ENCODE assay signal across 17 mouse cellular contexts in the genomic region with DNA sequence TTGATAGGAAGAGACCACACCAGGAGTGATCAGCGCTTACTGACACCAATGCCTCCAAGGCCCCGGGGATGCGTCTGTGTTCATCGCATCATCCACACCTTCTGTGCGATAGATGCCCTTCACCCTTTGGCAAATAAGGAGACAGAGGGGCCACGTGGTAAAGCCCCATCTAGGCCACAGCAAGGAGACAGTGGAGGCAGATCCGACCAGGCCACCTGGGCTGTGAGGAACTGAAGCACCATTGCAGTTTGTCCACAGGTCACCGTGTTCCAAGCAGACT. TPM values are rescaled to one million over a fixed set of nuclear protein-coding genes. Genes with fewer than 3 reads are reported as not detected.
DNase-seq lines count a peak whose midpoint lies in the region; ATAC-seq lines count a peak whose summit lies in the region.
"Had no signal": no experiment of that assay in that cellular context is flagged by ENCODE, and none has a peak within 500 bp of the region (broad histone marks: within the 10 kb centered on the region; RNA-seq: fewer than 3 reads in every experiment).

No protein-coding gene starts in this region.

- no peaks in the 10 kb centered on the region for H3K36me3 ChIP-seq in heart, embryonic 10.5 days
- H3K36me3 ChIP-seq in kidney, embryonic 16.5 days (ENCODE audit: insufficient read depth, low read length): no peaks in the 10 kb centered on the region
- H3K36me3 ChIP-seq: G1E; limb, embryonic 13.5 days had no signal

- intact Hi-C loops in heart, postnatal 14 days (cut with DNase I): no loop called here

- no peak overlapping the region for H3K9ac ChIP-seq in kidney, embryonic 16.5 days (replicated peaks; ENCODE audit: low read length)
- H3K9ac ChIP-seq: limb, embryonic 13.5 days; liver, embryonic 14.5 days had no signal

- no peaks in the 10 kb centered on the region for H3K9me3 ChIP-seq in heart, embryonic 10.5 days
- H3K9me3 ChIP-seq in kidney, embryonic 16.5 days (ENCODE audit: low read length): no peaks in the 10 kb centered on the region
- H3K9me3 ChIP-seq: limb, embryonic 13.5 days had no signal

- peaks cover 27% of the 10 kb centered on the region for H3K4me1 ChIP-seq in heart, embryonic 10.5 days
- no peaks in the 10 kb centered on the region for H3K4me1 ChIP-seq in kidney, embryonic 16.5 days (ENCODE audit: insufficient read depth, low read length)
- H3K4me1 ChIP-seq: limb, embryonic 13.5 days had no signal

- no peak overlapping the region for H3K4me2 ChIP-seq in kidney, embryonic 16.5 days (replicated peaks; ENCODE audit: low read depth, low read length)
- H3K4me2 ChIP-seq: limb, embryonic 13.5 days had no signal

- H3K4me3 ChIP-seq in heart, embryonic 10.5 days: no peak overlapping the region
- H3K4me3 ChIP-seq in kidney, embryonic 16.5 days (ENCODE audit: low read length): no peak overlapping the region
- H3K4me3 ChIP-seq: limb, embryonic 13.5 days had no signal

- H3K27me3 ChIP-seq in heart, embryonic 10.5 days (ENCODE audit: insufficient read depth, poor library complexity, severe bottlenecking): no peaks in the 10 kb centered on the region
- no peaks in the 10 kb centered on the region for H3K27me3 ChIP-seq in kidney, embryonic 16.5 days (ENCODE audit: insufficient read depth, low read length)
- H3K27me3 ChIP-seq: limb, embryonic 13.5 days had no signal

- no peak for DNase-seq in heart, embryonic 10.5 days (ENCODE audit: low spot score)
- no peak for DNase-seq in heart, postnatal 14 days
- peak; percentile 1 for DNase-seq in kidney, adult 18-20 months
- peak; percentile 2 for DNase-seq in thymus, postnatal 4 days
- no peak for DNase-seq in thymus, postnatal 25 days
- DNase-seq: cerebellum, adult 11-12 months; cerebellum, postnatal 25 days; kidney, adult 2 months had no signal

- H3K27ac ChIP-seq in heart, embryonic 10.5 days: peak overlapping the region; percentile 54; the same call in 1 of the 2 replicates
- no peak overlapping the region for H3K27ac ChIP-seq in kidney, embryonic 16.5 days (ENCODE audit: low read length)
- H3K27ac ChIP-seq: hindbrain, postnatal 0 days; limb, embryonic 13.5 days; liver, embryonic 14.5 days had no signal

- ATAC-seq in kidney, embryonic 16.5 days (ENCODE audit: low FRiP score, low TSS enrichment): no peak
- ATAC-seq in CD4-positive, CD25-positive, alpha-beta regulatory T cell, adult 4 months: no peak
- ATAC-seq: forebrain, embryonic 14.5 days; hindbrain, postnatal 0 days had no signal

- 82% methylated on average over 8 of the region's 8 CpGs for WGBS in heart, embryonic 10.5 days
- 91% methylated on average over 8 of the region's 8 CpGs for WGBS in kidney, embryonic 16.5 days

RNA-seq across cellular contexts. Expression of a gene that starts 27.9 kb away (rescaled TPM):
- 16.3 and 21.4 TPM in 2 replicates for polyA plus RNA-seq in heart, embryonic 10.5 days (2016; fragmentation: Nextera tagmentation; extraction: Ambion mirVana)
- 10 to 100 TPM; 24.5 to 25.5 TPM for total RNA-seq in heart, postnatal 14 days (2021)
- 18.4 and 20.6 TPM in 2 replicates for polyA plus RNA-seq in kidney, embryonic 16.5 days (2015; fragmentation: Nextera tagmentation; extraction: Ambion mirVana)
- polyA plus RNA-seq in CD4-positive, CD25-positive, alpha-beta regulatory T cell, adult 4 months (2017; shearing (Covaris generic)): under 1 TPM in 1 of 2 experiments, not detected in 1; 0.16 TPM
- total RNA-seq: G1E; hematopoietic stem cell, adult 5-6 weeks; megakaryocyte-erythroid progenitor cell, adult 5-6 weeks had no signal
- polyA plus RNA-seq: G1E had no signal

Comparison
In these comparisons a context has a peak if more than half of its experiments do, and no peak if none do; other contexts are left out.
1. DNase-seq: peak in kidney, adult 18-20 months (single experiment) and thymus, postnatal 4 days (single experiment); none in heart, embryonic 10.5 days (single experiment), heart, postnatal 14 days (0 of 2) and thymus, postnatal 25 days (single experiment).
2. RNA of a gene that starts 27.9 kb away (polyA plus RNA-seq): 18.4 to 20.6 TPM in kidney, embryonic 16.5 days and 16.3 to 21.4 TPM in heart, embryonic 10.5 days; 0.16 TPM in CD4-positive, CD25-positive, alpha-beta regulatory T cell, adult 4 months; every median in the first group is over 10 times any median in the second.